ENCODE assay signal across 18 mouse cellular contexts in the genomic region with DNA sequence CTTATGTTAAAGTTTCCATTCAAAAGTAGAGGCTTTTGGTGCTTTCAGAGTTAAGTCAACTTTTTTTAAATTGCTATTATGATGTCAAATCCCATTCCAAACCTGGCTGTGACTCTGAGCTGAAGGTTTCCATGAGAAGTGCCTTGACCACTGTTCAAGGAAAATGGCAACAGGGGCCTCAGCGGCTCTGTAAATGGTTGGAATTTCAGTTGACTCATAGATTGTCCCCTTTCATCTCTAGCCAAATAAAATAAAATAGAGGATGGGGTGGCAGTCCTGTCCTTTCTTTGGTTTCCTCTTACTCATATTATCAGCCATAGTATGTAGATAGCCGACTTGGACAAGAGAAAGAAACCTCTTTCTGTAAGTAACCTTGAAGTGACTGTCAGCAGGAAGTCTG.
"Had no signal": no experiment of that assay in that cellular context is flagged by ENCODE, and none has a peak within 500 bp of the region (broad histone marks: within the 10 kb centered on the region; RNA-seq: fewer than 3 reads in every experiment).

No protein-coding gene starts in this region.

- H3K27ac ChIP-seq: liver, embryonic 13.5 days; neural tube, embryonic 12.5 days; neural tube, embryonic 15.5 days; stomach, embryonic 15.5 days had no signal

- H3K27me3 ChIP-seq: liver, embryonic 13.5 days; neural tube, embryonic 12.5 days; neural tube, embryonic 15.5 days; stomach, embryonic 15.5 days had no signal

- H3K36me3 ChIP-seq: liver, embryonic 13.5 days; neural tube, embryonic 12.5 days; neural tube, embryonic 15.5 days; stomach, embryonic 15.5 days had no signal

- DNase-seq: kidney, adult 9 months; kidney, postnatal 14 days; kidney, postnatal 4 days; liver, embryonic 13.5 days; lung, adult 2 months; lung, postnatal 14 days; lung, postnatal 4 days; midbrain, embryonic 14.5 days; retina, postnatal 1 day; right cerebral cortex, postnatal 25 days; spleen, adult 18-20 months; thymus, adult 18-20 months; thymus, postnatal 14 days; thymus, postnatal 4 days had no signal

- H3K9ac ChIP-seq: liver, embryonic 13.5 days; neural tube, embryonic 12.5 days; neural tube, embryonic 15.5 days; stomach, embryonic 15.5 days had no signal

- H3K9me3 ChIP-seq: liver, embryonic 13.5 days; neural tube, embryonic 12.5 days; neural tube, embryonic 15.5 days; stomach, embryonic 15.5 days had no signal

- H3K4me3 ChIP-seq: liver, embryonic 13.5 days; neural tube, embryonic 12.5 days; neural tube, embryonic 15.5 days; stomach, embryonic 15.5 days had no signal

- H3K4me2 ChIP-seq: liver, embryonic 13.5 days; midbrain, embryonic 11.5 days; neural tube, embryonic 12.5 days; neural tube, embryonic 15.5 days; stomach, embryonic 15.5 days had no signal

- H3K4me1 ChIP-seq: liver, embryonic 13.5 days; neural tube, embryonic 12.5 days; neural tube, embryonic 15.5 days; stomach, embryonic 15.5 days had no signal
